Mouse (Mus musculus) embryo, embryonic 11 days (tissue): Measurements from ENCODE around the gene Gm20877.
"Not testable (repeated sequence)": the region's sequence is repeated elsewhere in the genome, so short reads cannot be mapped to it uniquely, and the experiment has no call there.

Experiments used
- DNase-seq: peaks from one replicate; pipeline ENCODE4 v3.0.0-alpha.2; 2015

The Gm20877 gene

DNA sequence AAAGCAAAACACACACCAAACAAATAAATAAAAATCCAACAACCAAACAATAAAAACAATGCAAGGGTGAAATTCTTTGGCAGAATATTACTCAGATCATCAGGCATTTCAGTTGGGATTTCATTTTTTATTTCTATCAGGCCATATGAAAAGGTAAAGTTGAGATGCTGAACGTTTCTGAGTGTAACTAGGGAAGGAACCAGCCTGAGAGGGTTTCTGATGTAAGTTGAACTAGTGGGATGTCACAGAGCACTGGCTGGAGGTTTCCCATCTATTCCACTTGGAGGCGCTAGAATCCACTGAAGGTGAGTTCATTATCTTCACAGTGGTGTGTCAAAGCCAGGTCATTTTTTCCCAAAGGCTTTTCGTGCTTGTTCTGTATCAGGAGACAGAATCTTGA lies at the start of gene Gm20877:
Gene Gm20877 (plus strand): TSS at position 301 of the 400 bp plus-strand sequence.
- DNase-seq: not testable (repeated sequence)
